Mouse (Mus musculus) kidney, postnatal 0 days (tissue): Measurements from ENCODE around the gene Pin1. TPM values are rescaled to one million over a fixed set of nuclear protein-coding genes. Genes with fewer than 3 reads are reported as not detected.
"Not testable (repeated sequence)": the region's sequence is repeated elsewhere in the genome, so short reads cannot be mapped to it uniquely, and the experiment has no call there.

Source experiments
- ATAC-seq: fragments of 200-750 bp; cut with Nextera tagmentation; replicated peaks from 2 replicates; pipeline ENCODE4 v1.8.0; 2017; ENCODE audit warnings: low read depth, moderate number of reproducible peaks, moderate TSS enrichment, moderate library complexity; ENCODE audit not compliant: low FRiP score
- DNase-seq: peaks from one replicate; pipeline ENCODE4 v3.0.0-alpha.2; 2016; ENCODE audit warnings: low spot score
- H3K27ac ChIP-seq: fragments of 300-500 bp; sonication (generic); 2 replicates; pipeline ENCODE4 v1.5.1; 2014; ENCODE audit warnings: mild to moderate bottlenecking
- H3K27me3 ChIP-seq: fragments of 300-500 bp; sonication (generic); 2 replicates; pipeline ENCODE4 v1.6.1; 2014; ENCODE audit warnings: low read length, mixed read lengths; ENCODE audit not compliant: insufficient read depth
- H3K36me3 ChIP-seq: fragments of 300-500 bp; sonication (generic); 2 replicates; pipeline ENCODE4 v1.6.1; 2014; ENCODE audit warnings: low read length, mixed read lengths; ENCODE audit not compliant: insufficient read depth
- H3K4me1 ChIP-seq: fragments of 300-500 bp; sonication (generic); replicated peaks from 2 replicates; pipeline ENCODE4 v1.6.1; 2014; ENCODE audit warnings: antibody characterized with exemption, low read length, mixed read lengths; ENCODE audit not compliant: insufficient read depth
- H3K4me2 ChIP-seq: fragments of 300-500 bp; sonication (generic); 2 replicates; pipeline ENCODE4 v1.6.1; 2014; ENCODE audit warnings: mild to moderate bottlenecking, low read length, moderate library complexity, mixed read lengths
- H3K4me3 ChIP-seq: fragments of 300-500 bp; sonication (generic); replicated peaks from 2 replicates; pipeline ENCODE4 v1.5.1; 2014; ENCODE audit warnings: low read depth, low read length
- H3K9ac ChIP-seq: fragments of 300-500 bp; sonication (generic); 2 replicates; pipeline ENCODE4 v1.6.1; 2014; ENCODE audit warnings: low read depth, low read length
- H3K9me3 ChIP-seq: fragments of 300-500 bp; sonication (generic); replicated peaks from 2 replicates; pipeline ENCODE4 v1.6.1; 2016; ENCODE audit warnings: low read length, inconsistent platforms, mixed read lengths
- CTCF ChIP-seq: IDR thresholded peaks from 2 replicates; pipeline ENCODE4 v1.5.1; 2016; ENCODE audit warnings: antibody characterized with exemption, low read depth, mild to moderate bottlenecking, moderate library complexity
- WGBS: fragments of 180-500 bp; shearing (Covaris S2); extraction: QIAGEN DNeasy Blood & Tissue Kit; methylation state at CpG from one replicate; pipeline ENCODE4 v1.1.7; 2014; 5-methylcytosine and 5-hydroxymethylcytosine counted together
- polyA plus RNA-seq: library from polyadenylated mRNA; unstranded; fragments of >200 nt; fragmentation: Nextera tagmentation; extraction: Ambion mirVana; gene quantifications from 2 replicates; pipeline ENCODE4 v1.2.1, GENCODE M21; 2015

Gene Pin1
- polyA plus RNA-seq, 1 experiment from 2014 or later, result 44.1 TPM

GRCm38 (mm10) chr9:20631332-20631731 is 20.6 kb upstream of the Pin1 start:
- Histone ChIP-seq H3K27ac (no peak overlapping the region), H3K4me3 (no peak overlapping the region), H3K4me2 (no peak overlapping the region), H3K36me3 (no peaks in the 10 kb centered on the region), H3K27me3 (no peaks in the 10 kb centered on the region), H3K4me1 (no peaks in the 10 kb centered on the region), H3K9ac (no peak overlapping the region), H3K9me3 (no peaks in the 10 kb centered on the region)
- 97% methylated on average over 2 of the region's 2 CpGs for WGBS
- no peak for ATAC-seq
- no peak for TF ChIP-seq CTCF
- DNase-seq, result no peak

DNA sequence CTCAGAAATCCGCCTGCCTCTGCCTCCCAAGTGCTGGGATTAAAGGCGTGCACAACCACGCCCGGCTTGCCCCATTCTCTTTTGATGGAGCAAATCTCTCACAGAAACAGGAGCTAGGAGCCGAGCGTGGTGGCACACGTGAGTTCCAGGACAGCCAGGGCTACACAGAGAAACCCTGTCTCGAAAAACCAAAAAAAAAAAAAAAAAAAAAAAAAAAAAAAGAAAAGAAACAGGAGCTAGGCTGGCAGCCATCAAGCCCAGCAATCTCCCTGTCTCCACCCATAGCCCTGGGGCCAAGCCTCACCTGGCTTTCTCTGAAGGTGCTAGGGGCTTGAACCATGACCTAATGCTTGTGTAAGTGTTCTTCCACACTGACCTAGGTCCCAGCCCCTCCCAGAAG is 16.2 kb upstream of the Pin1 start:
- not testable (repeated sequence) for DNase-seq, H3K4me2 ChIP-seq, ATAC-seq, H3K9ac ChIP-seq, H3K27ac ChIP-seq, H3K27me3 ChIP-seq, H3K9me3 ChIP-seq, H3K4me1 ChIP-seq, H3K4me3 ChIP-seq
- WGBS, result 94% methylated on average over 7 of the region's 8 CpGs
- H3K36me3 ChIP-seq, result peaks cover 16% of the 10 kb centered on the region; the same call in 1 of the 2 replicates

- ATAC-seq (0 out of 2 replicates have a peak, but pooled peaks have one; percentile 25), DNase-seq (no peak)
- TF ChIP-seq CTCF, result no peak
- Histone ChIP-seq H3K4me1 (no peaks in the 10 kb centered on the region; the same call in 1 of the 2 replicates), H3K9me3 (no peaks in the 10 kb centered on the region), H3K27ac (no peak overlapping the region), H3K4me2 (no peak overlapping the region), H3K36me3 (peaks cover 16% of the 10 kb centered on the region; the same call in 1 of the 2 replicates), H3K9ac (no peak overlapping the region), H3K27me3 (no peaks in the 10 kb centered on the region), H3K4me3 (no peak overlapping the region)
- 89% methylated on average over 3 of the region's 3 CpGs for WGBS
Measured at GRCm38 (mm10) chr9:20636256-20636655, 15.6 kb upstream of the Pin1 start.

GRCm38 (mm10) chr9:20636790-20637189 is 15.1 kb upstream of the Pin1 start:
- Histone ChIP-seq H3K4me3 (no peak overlapping the region), H3K9ac (no peak overlapping the region), H3K9me3 (no peaks in the 10 kb centered on the region), H3K4me1 (no peaks in the 10 kb centered on the region; the same call in 1 of the 2 replicates), H3K36me3 (peaks cover 16% of the 10 kb centered on the region; the same call in 1 of the 2 replicates), H3K27me3 (no peaks in the 10 kb centered on the region), H3K27ac (no peak overlapping the region), H3K4me2 (no peak overlapping the region)
- ATAC-seq (no peak), DNase-seq (no peak)
- no peak for TF ChIP-seq CTCF
- WGBS, result 84% methylated on average over 2 of the region's 2 CpGs

DNA sequence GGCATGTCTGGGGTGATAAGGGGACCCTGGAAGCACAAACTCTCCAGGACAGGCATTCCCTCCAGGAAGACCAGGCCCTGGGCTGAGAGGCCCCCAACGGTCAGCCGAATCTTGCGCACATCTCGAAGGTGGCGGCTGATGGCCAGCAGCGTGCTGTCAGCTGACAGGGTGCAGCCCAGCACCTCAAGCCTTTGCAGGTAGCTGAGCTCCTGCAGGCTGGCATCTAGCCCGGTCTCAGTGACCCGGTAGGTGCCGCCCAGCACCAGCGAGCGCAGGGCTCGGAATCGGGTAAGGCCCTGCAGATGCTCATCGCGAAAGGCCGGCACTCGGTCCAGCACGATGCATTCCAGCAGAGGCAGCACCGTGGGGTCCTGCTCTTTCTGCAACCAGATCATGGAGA is 13.3 kb upstream of the Pin1 start:
- TF ChIP-seq CTCF, result no peak
- H3K27ac ChIP-seq, result no peak overlapping the region
- no peak overlapping the region for H3K4me2 ChIP-seq
- DNase-seq (no peak), ATAC-seq (no peak)
- no peaks in the 10 kb centered on the region for H3K9me3 ChIP-seq
- no peak overlapping the region for H3K9ac ChIP-seq
- WGBS, result 92% methylated on average over 19 of the region's 19 CpGs
- H3K27me3 ChIP-seq, result no peaks in the 10 kb centered on the region
- no peaks in the 10 kb centered on the region; the same call in 1 of the 2 replicates for H3K4me1 ChIP-seq
- H3K4me3 ChIP-seq, result no peak overlapping the region
- peaks cover 16% of the 10 kb centered on the region; the same call in 1 of the 2 replicates for H3K36me3 ChIP-seq

DNA sequence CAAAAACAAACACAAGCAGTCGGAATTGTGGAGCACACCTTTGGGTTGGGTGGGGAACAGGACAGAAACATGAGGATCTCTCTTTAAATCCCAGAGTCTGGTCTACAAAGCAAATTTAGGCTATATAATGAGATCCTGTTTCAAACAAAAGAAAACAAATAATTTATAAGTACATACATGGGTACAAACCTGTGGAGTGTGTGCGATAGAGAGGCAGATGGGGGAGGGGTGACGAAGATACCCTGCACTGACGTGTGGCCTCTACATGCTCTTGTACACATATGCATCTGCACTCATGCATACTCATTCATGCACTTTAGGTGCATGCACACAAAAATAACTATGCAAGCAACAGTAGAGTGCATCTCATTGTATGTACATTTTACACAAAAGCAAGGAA is 12.4 kb upstream of the Pin1 start:
- no peak overlapping the region for H3K9ac ChIP-seq
- H3K27me3 ChIP-seq, result no peaks in the 10 kb centered on the region
- no peak overlapping the region for H3K4me2 ChIP-seq
- H3K27ac ChIP-seq, result no peak overlapping the region
- H3K4me3 ChIP-seq, result no peak overlapping the region
- DNase-seq, result no peak
- H3K36me3 ChIP-seq, result peaks cover 16% of the 10 kb centered on the region; the same call in 1 of the 2 replicates
- ATAC-seq, result no peak
- no peak for TF ChIP-seq CTCF
- H3K9me3 ChIP-seq, result no peaks in the 10 kb centered on the region
- WGBS, result 93% methylated on average over 4 of the region's 4 CpGs
- no peaks in the 10 kb centered on the region; the same call in 1 of the 2 replicates for H3K4me1 ChIP-seq

DNA sequence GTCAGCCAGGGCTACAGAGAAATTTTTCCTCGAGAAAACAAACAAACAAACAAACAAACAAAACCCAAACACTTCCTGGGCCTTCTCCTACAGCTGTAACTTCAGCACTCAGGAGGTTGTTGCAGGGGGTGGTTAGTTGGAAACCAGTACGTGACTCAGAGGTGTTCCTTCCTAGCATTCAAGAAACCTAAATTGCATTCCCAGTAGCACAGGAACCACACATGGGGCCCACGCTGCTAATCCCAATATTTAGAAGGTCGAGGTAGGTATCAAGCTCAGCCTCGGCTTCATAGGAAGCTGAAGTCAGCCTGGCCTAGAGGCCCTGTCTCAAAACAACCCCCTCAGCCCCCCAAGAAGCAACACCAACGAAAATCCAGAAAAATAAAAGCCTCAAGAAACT is 10.4 kb upstream of the Pin1 start:
- H3K27me3 ChIP-seq, result no peaks in the 10 kb centered on the region
- peak overlapping the region; percentile 90 for H3K4me3 ChIP-seq
- TF ChIP-seq CTCF, result no peak
- H3K27ac ChIP-seq, result peak overlapping the region; percentile 93
- peaks cover 17% of the 10 kb centered on the region for H3K36me3 ChIP-seq
- H3K4me2 ChIP-seq, result peak overlapping the region; percentile 77
- H3K9me3 ChIP-seq, result no peaks in the 10 kb centered on the region
- peaks cover 6% of the 10 kb centered on the region; the same call in 1 of the 2 replicates for H3K4me1 ChIP-seq
- ATAC-seq (no peak), DNase-seq (peak; percentile 13)
- peak overlapping the region; percentile 79; the same call in 1 of the 2 replicates for H3K9ac ChIP-seq
- 11% methylated on average over 6 of the region's 6 CpGs for WGBS
